Mouse (Mus musculus) frontal cortex, postnatal 25 days (tissue): ENCODE data around the gene Gale.

Source experiments
- DNase-seq, 2 experiments: peaks; one replicate each; pipeline ENCODE4 v3.0.0; 2022; ENCODE audit warnings: low spot score in 2 of 2

The Gale gene

DNA sequence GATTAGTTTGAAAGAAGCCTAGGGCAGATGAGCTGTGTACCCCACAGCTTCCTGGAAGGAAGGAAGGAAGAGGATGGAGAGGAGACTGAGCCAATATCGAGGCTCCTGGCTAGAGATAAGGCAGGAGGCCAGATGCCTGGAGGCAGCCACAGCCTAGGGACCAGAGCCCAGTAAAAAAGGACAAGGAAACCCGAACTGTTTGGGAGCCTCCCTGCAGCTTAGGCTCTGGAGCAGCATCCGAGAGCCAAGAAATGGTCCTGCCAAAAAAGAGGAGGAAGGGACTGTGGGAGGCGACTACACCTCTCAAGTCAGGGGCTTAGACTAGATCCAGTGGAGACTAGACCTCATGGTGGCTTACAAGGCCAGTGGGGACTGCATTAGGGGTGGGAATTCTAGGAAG is 20.1 kb upstream of the Gale start:
- DNase-seq: no peak

GRCm38 (mm10) chr4:135945706-135946105 is 17.8 kb upstream of the Gale start:
- no peak for DNase-seq

- DNase-seq: peak; percentile 86 to 89
Observed at GRCm38 (mm10) chr4:135946278-135946658, 17.3 kb upstream of the Gale start, which contains the start of gene Hmgcl. TSS of gene Hmgcl (plus strand) at chr4:135946448.

DNA sequence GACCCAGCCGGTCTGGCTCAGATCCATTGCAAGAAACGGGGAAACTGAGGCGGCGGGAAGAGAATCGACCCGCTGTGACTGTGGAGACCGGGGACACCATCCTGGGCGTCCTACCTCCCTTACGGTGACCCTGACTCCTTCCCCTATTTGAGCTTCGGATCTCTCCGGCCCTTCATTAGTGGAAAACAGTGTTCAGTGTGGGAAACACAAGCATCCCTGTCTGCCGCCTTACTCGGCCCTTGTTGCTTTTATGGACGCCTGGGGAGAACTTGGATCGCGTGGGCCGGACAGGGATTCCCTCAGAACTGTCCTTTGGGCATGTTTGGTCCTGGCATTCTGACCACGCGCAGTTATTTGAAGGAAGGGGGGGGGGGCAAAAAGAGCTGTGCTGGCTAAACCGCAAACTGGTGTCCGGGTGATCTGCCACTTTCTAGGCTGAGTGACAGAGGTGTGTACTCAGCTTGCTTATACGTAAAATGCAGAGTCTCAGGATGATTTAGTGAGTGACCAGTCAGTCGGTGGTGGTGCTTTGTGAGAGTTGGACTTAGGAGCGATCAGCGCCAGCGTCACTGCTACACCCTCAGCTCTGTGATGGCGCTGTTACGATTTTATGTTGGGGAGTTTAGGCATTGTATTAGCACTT is 16.7 kb upstream of the Gale start:
- no peak for DNase-seq

GRCm38 (mm10) chr4:135948142-135948541 is 15.4 kb upstream of the Gale start:
- no peak for DNase-seq

DNA sequence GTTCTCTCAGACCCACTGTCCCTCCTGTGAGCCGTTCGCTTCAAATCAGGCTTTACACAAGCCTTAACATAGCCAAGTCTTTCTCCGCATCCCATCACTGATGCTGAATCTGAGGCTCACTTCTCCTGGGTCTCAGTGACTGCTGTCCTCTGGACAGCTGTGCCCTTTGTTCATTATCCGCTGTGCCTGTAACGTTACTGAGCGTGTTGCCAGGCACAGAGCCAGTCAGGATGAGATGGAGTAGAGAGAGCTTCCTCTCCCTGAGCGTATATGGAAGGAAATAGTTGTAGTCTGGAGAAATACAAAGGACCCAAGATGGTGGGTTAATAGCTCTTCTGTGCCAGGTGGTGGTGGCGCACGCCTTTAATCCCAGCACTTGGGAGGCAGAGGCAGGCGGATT is 14.1 kb upstream of the Gale start:
- no peak for DNase-seq

DNA sequence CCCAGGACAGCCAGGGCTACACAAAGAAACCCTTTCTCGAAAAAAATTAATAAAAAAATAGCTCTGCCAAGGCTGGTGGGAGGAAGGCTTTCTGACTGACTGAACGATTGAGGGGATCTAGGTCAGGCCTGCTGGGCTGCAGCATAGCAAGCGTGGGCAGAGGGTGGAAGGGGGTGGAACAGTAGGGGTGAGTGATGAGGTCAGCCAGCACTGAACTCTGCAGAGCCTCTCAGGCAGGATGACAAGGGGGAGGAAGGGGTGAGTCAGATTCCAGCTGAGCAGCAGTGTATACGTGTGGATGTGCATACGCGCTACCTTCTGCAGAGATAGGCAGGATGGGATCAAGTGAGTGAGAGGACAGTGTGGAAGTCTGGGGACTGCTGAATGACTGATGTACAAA is 13.6 kb upstream of the Gale start:
- no peak for DNase-seq

DNA sequence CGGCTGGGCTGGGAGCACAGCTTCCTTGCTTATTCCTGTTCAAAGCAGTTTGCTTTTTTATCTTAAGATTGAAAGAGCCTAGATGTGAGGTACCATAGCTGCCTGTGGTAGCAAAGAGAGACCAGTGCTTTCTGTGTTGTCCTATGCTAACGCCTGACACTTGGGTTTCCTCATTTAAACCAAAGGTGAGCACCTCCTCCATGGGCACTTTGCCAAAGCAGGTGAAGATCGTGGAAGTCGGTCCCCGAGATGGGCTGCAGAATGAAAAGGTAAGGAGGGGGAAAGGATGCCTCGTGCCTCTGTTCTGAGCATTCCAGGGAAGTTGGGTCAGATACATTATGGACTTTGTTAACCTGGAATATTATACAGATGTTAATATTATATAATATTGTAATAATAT is 13.2 kb upstream of the Gale start:
- DNase-seq: no peak

GRCm38 (mm10) chr4:135951505-135951904 is 12.0 kb upstream of the Gale start:
- no peak for DNase-seq

- no peak for DNase-seq
Observed at GRCm38 (mm10) chr4:135953179-135953578, 10.3 kb upstream of the Gale start.

DNA sequence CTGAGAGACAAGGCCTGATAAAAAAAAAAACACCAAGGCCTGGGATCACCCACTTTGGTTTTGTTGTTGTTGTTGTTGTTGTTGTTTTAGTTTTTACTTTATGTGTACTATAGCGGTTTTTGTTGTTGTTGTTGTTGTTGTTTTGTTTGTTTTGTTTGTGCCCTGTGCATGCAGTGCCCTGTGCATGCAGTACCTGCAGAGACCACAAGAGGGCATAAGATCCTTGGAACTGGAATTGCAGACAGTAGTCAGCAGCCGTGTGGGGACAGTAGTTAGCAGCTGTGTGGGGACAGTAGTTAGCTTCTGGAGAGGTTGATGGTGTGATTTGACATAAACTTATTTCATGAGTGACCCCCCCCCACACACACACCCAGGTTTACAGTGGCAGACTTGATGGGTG is 9.3 kb upstream of the Gale start:
- DNase-seq: peak; percentile 67 to 74

DNA sequence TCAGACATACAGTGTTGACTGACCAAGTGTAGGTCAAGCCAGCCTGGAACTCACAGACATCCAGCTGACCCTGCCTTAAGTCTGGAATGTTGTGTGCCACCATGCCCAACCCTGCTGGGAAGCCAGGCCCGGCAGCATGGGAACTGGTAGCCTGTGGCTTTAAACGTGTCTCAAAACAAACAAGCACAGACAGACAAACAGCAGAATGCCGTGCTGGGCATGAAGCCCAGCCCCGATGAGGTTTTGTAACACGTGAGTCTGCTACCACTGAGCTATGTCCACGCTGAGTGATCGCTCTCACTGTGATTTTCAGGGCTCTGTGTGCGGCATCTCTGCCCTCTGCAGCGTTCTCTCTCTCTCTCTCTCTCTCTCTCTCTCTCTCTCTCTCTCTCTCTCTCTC is 7.6 kb upstream of the Gale start:
- no peak for DNase-seq

DNA sequence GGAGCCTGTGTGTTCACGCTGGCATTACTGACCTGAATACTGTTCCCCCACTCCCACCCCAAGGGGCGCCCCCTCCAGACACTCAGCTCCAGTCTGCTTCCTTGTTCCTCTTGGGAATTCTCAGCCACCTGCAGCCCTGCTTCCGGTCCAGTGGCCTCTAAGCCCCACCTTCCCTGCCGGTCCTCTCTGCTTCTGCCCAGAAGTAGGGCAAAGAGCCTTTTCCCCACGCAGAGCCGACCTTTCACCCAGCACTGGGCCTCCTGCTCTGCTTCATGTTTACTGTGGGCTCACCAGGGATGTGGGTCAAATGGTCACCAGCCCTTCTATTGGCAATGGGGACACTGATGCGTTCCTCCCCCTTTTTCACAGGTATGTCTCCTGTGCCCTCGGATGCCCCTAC is 5.2 kb upstream of the Gale start:
- no peak for DNase-seq

GRCm38 (mm10) chr4:135960717-135961116 is 2.8 kb upstream of the Gale start:
- peak; percentile 77 to 79 for DNase-seq

DNA sequence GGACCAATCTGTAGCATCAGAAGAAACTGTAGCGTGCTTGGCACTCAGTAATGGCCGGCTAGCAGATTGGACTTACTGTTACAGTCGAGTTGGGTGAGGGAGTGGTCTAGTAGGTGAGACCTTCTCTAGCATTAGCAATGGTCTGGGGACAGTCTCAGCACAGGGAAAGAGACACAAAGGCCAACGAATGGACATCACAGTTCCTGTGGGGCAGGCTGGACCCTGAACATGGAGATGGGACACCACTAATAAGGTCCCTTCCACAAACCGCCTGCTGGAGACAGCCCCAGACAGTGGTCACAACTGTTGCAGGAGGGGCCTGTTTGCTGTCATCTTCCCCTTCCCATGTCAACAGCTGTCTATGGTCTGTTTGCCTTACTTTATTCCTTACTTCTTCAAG is 1.8 kb upstream of the Gale start:
- no peak for DNase-seq

DNA sequence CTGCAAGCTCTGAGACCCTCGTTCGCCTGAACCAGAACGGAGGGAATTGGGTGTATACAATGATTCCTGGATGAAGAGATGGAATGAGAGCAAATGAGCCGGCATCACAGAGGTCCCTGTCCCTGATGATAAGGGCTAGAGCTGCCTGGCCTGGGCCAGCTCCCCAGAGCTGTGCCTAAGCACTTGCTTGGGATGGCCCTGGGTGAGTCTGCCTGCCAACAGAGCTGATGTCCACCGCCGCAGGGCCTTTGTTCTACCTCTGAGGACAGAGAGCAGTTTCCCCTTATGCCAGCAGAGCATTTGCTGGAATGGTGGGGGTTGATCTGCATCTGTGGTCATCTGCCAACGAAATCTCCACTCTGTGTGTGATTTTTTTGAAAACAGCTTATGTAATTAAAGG is 1.3 kb upstream of the Gale start:
- no peak for DNase-seq

GRCm38 (mm10) chr4:135962946-135963345 is 581 bp upstream of the Gale start:
- DNase-seq: no peak

GRCm38 (mm10) chr4:135964426-135964825 is 899 bp downstream of the Gale start:
- peak in 1 of 2 experiments; percentile 50 for DNase-seq

DNA sequence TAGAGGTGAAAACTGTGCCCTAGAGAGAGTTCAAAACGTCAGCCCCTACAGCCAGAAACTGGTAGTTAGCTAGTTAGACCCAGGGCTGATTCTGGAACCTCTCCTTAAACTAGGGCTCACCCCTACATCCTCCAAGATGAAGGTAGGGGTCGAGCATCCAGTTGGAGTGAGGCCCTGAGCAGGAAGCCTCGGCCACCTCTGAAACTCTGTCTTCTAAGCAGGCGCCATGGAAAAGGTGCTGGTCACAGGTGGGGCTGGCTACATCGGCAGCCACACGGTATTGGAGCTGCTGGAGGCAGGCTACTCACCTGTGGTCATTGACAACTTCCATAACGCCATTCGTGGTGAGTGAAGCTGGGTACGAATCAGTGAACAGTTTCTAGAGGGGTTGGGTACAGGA is 1.6 kb downstream of the Gale start:
- DNase-seq: no peak

GRCm38 (mm10) chr4:135966283-135966682 is 2.8 kb downstream of the Gale start:
- DNase-seq: no peak

DNA sequence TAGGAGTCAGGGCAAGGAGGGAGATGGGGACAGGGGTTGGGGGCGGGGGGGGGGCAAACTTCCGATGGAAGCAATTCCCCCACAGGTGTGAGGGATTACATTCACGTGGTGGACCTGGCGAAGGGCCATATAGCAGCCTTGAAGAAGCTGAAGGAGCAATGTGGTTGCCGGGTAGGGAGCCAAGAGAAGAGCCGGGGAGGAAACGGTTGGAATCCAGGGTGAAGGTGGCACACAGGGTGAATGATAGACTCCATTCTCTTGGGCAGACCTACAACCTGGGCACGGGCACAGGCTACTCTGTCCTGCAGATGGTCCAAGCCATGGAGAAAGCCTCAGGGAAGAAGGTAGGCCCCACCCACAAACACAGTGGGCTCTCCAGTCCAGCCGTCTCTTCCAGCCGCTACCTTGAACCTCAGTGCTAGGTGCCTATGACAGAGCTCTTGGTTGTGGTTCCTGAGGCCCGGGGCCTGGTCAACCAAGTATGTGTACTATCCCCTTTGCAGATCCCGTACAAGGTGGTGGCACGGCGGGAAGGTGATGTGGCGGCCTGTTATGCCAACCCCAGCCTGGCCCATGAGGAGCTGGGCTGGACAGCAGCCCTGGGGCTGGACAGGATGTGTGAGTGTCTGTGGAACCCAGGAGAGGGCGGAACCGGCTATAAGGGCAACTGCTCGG is 3.7 kb downstream of the Gale start:
- DNase-seq: no peak

DNA sequence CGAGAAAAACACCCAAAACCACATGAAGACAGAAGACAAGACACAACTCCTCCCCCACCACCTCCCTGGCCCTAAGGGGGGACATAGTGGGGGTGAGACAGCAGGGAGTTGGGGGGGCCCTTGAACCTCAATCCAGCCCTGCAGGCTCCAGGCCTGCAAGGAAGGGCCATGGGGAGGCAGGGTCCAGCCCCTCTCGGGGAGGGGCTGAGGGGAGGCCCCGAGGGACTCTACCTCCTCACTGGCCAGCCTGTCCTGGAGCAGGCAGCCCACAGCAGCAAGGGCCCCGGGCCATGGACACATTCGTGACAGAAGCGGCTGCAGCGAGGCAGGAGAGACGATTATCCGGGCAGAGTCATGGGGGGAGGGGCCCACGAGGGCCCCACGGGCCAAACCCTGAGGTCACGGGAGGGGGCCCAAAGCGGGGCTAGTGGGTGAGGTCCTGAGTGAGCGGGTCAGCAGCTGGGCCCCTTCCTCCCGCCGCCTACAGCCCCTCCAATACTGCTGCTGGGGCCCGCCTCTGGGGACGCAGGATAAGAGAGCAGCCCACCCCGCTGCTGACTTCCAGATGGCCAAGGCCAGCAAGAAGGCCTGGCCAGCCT is 4.8 kb downstream of the Gale start:
- DNase-seq: no peak

- DNase-seq: no peak
Observed at GRCm38 (mm10) chr4:135969070-135969750, 5.7 kb downstream of the Gale start.
